Mouse (Mus musculus) hematopoietic stem cell, adult 5-6 weeks (primary cell): ENCODE measurements around the gene Hcar1. TPM values are rescaled to one million over a fixed set of nuclear protein-coding genes. Genes with fewer than 3 reads are reported as not detected.

Source experiments
- ATAC-seq, 2 experiments: fragments of 125-278 bp in 1 of 2; replicated peaks in 1 of 2; 2 replicates each; pipeline ENCODE4 v1.8.0; 2016 to 2017; ENCODE audit warnings: inconsistent platforms in 2 of 2, mild to moderate bottlenecking in 2 of 2, moderate number of reproducible peaks in 2 of 2, low read depth in 1 of 2, moderate TSS enrichment in 1 of 2; ENCODE audit not compliant: low FRiP score in 2 of 2, poor library complexity in 2 of 2, severe bottlenecking in 2 of 2, insufficient read depth in 1 of 2, low TSS enrichment in 1 of 2
- total RNA-seq: library from RNA; stranded (forward); fragments of 172-1452, 232-1000 nt; gene quantifications from 2 replicates; pipeline ENCODE4 v1.2.3, GENCODE M21; 2017

The Hcar1 gene
- not detected in 2 replicates for total RNA-seq

DNA sequence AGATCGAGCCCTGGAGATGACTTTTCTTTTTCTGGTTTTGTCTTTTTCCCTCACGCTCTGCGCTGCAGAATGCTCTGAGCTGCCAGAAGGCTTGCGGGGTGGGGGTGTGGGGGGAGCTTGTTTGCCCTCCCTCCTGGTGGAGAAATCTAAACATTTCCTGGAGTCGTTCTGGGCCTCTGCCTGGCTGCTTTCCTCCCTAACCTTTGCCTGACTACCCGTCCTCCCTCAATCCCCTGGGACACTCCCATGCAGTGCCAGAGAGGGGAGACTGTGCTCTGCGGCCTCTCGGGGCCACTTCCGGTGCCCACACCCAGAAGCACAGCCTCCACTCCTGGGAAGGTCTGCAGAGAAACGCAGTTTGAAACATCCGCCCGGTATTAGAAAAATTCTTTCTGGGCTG lies at the start of gene Hcar1:
TSS of gene Hcar1 (minus strand) at position 93 of the 400 bp plus-strand sequence.
- ATAC-seq: no peak

DNA sequence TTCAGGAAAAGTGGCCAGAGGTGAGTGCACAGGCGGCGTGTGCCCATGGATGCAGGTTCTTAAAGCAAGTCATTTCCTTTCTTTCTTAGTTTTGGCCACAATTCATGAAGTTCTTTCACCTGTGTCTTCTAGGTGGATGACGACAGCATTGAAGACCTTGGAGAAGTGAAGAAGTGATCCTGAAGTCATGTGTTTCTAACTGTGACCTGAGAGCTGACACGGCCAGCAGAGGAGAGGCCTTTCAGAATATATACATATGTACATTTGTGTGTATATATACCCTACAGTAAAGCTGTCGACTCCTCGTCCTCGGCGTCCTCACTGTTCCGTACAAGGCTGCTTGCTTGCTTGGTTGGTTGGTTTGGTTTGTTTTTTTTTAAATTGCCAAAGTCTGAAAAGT lies 47.3 kb upstream of the Hcar1 start, which contains the start of gene Gm43518:
TSS of gene Gm43518 (plus strand) at position 301 of the 400 bp plus-strand sequence.
- no peak for ATAC-seq

DNA sequence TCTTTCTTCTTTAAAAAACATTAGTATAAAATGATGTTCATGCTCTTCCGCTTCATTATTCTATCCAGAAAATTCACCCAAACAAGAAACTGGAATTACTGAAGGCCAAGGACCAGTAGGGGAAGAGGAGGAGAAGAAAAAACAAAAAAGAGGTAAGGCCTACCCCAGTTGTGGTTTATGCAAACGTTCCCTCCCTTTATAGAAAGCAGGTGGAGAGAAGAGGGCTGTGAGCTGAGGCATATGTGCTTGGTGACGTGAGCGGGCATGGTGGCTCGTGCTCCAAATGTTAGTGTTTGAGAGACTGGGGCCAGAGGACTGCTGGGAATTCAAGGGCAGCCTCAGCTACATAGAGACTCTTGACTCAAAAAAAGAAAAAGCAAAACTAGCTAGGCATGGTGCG lies 42.3 kb upstream of the Hcar1 start:
- ATAC-seq: no peak

DNA sequence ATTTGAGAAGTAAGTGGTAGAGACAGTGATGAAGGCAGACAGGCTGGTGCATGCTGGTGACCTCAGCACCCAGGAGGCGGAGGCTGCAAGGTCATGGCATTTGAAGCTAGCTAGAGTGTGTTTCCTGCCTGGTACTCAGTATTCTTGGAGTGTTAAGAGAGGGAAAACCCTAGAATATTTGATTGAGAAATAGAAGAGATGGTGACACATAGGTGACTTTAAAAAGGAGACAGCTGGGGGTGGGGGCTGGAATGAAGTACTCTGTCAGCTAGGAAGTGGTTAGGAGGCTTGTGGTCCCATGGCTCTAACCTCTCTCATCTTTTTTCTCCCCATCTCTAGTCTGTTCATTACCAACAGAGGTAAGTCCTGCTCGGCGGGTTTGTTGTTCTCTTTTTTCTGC lies 35.0 kb upstream of the Hcar1 start:
- ATAC-seq: peak; percentile 39 to 46; a peak in 2 of 4 replicates

DNA sequence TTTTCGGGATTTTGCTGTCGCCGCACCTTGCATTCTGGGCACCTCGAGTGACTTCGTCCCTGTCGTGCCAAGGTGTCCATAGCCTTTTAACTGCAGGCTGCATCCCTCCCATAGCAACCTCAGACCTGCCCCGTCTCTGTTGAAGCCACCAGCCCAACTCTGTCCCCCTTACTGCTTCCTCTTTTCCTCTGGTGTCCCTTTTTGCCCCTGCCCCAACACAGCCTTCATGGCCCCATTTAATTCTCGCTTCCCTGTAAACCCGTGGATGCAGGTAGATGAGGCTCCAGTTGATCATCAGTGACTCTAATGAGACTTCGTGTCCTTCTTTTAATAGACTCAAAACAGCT lies 27.8 kb upstream of the Hcar1 start:
- peak in 1 of 2 experiments; percentile 16; a peak in 1 of 4 replicates for ATAC-seq

DNA sequence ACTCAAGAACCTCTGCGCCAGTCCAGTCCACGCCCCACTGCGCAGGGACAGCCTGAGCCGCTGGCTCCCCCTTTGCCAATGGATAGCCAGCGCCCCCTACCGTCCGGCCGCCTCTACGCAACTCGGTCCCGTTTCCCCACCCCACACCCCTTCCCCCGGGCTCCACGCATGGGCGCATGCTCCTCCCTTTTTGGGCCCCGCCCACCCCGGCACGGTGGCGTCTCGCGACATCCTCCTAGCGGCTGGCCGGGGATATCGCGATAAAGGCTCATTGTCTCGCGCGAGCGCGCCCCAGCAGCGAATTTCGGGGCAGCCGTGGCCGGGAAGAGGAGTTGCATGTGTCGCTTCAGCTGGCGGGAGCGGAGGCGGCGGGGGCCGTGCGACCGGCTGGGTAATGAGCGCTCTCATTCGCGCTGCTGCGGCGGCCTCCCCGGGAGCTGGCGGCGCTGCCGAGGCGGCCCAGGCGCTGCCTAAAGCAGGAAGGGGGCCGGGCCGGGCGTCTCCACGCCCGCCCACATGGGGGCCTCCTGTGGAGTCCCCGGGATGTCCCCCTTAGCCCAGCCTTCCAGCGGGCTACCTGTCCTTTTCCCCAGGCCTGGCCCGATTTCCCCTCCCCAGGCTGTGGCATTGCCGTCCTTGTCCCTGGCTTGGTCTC lies 27.3 kb upstream of the Hcar1 start, which contains the start of gene Denr:
TSS of gene Denr (plus strand) at position 200 of the 655 bp plus-strand sequence.
- ATAC-seq: peak; percentile 90 to 98

DNA sequence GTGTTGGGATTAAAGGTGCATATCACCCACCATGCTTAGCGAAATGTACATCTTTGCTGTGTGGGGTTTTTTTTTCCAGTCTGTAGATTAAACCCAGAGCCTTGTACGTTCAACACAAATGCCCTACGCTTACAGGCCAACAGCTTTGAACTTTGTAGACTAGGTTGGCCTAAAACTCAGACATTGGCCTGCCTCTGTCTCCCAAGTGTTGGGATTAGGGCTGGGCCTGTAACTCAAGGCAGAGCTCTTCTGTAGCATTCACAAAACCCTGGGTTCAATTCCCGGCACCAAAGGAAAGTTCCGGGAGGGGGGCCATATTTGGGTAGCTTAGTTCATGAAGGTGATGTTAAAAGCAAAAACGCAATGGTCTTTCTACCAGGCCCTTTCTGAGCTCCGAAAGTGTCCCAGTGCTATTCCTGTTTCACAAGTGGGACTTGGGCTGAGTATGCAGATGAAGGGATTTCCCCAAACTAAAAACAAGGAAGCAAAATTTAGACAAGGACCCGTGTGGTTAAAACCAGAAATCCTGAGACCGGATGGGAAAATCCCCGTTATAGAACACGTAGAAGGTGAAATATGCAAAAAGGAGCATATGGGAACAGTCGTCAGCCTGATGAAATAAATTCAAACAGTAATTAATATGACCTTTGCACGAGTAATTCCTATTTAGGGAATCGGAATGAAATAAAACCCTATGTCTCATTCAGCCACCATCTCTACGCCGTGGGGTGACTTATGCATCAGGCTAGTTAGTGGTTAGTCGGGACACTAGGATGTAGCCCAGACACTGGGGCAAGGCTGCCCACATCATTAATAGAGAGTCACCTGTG lies 26.5 kb upstream of the Hcar1 start:
- ATAC-seq: no peak

DNA sequence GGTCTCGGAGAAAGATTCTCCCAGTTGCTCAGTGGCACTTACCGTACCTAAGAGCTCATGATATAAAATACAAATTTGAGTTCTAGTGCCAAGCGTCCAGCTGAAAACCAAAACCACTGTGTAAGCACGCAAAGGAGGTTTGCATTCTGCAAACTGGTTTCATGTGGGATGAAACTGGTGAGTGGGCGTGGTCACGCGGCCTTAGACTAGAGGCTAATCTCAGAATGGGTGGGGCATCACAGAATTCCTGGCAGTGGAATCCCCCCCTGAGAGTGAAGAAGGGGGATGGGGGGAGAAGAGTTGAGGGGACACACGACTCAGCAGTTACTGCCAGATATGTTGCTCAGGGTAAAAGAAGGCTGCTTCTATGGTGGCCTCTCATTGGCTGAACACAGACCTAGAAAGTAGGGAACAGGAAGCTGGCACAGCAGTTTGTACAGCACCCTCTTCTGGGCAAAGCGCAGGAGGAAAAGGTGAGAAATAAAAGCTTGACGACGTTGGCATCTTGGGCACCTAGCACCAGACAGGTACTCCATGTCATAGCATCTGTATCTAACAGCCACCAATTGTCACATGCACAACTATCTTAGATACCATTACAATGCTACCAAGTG lies 24.3 kb upstream of the Hcar1 start:
- no peak for ATAC-seq

DNA sequence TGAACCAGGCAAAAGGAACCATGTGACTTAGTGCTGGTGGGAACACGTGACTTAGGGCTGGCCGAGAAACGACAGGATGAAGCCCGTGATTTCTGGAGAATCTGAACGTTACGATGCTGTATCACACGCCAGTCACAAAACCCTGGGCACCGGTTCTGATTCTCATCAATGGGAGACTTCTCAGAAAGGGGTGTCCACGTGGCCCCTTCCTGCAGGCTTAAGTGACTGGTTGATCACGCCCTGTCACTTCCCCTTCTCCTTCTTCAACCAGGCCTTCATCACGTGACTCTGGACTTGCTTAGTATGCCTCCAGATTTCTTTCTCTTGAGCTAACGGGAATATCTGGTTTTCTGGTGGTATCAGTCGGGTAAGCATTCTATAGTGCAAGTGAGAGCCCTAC lies 17.5 kb upstream of the Hcar1 start:
- ATAC-seq: peak; percentile 51 to 68

DNA sequence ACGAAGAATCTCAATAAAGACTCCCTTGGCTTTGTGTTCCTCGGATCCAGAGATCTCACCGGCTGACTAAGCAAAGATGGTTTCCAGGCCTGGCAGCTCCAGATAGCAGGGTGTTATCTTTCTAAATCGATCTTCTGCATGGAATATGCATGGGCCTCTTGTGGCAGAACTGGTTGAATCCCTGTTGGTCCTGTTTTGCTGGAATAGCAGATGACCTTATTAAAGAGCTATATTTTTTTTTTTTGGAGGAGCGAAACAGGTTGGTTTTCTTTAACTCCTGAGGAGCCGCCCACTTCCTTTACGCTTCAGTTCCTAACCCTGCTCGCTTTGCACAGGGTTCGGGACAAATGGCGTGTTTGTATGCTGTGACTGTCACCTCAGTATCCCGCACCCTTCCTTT lies 16.6 kb upstream of the Hcar1 start:
- no peak for ATAC-seq

DNA sequence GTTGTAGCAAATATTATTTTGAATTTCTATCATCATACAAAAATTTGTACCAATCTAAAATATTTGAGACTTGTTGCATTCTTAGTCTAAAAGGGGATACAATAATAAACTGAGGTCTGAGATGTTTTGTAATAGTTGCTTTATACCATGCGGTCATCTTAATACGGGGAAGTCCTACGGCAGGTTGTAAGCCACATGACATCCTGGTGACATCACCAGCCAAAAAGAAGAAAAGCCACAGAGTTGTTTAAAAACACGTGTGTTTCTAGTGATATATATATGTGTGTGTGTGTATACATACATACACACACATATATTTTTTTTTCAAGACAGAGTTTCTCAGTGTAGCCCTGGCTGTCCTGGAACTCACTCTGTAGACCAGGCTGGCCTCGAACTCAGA lies 13.7 kb upstream of the Hcar1 start:
- no peak; a peak in 1 of 4 replicates for ATAC-seq

DNA sequence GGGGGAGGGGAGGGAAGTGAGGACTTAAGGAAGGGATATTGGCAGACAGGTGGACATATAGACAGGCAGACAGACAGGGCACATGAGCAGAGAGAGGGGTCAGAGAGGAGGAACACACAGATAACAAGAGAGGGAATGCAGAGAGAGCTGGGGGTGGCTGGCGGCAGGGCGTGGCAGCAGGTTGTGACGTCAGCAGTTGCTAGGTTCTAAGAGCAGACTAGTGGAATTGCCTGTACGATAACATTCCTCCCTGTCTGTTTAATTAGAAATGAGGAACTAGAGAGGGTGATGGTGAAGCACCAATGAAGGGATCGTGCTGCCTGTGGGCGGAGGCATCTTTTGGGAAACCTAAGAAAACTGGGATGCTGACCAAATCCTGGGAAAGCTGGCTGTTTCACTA lies 11.8 kb upstream of the Hcar1 start:
- peak; percentile 90 to 91 for ATAC-seq

DNA sequence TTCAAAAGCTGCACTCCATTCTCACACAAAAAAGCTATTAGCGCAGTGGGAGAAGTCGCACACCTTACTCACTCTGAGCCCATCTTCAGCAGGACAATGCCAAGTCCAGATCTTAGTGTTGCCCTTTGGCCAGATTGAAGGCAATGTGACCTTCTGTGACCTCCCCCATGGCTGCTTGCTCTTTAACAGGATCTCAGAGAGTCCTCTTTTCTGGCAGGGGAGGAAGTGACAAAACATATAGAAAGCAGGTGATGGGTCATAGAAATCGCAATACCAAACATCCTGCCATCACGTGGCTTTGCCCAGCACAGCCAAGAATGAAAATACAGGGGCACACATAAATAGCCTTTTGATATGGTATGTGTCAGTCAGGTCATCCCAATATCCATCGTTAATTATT lies 11.2 kb upstream of the Hcar1 start:
- ATAC-seq: no peak

DNA sequence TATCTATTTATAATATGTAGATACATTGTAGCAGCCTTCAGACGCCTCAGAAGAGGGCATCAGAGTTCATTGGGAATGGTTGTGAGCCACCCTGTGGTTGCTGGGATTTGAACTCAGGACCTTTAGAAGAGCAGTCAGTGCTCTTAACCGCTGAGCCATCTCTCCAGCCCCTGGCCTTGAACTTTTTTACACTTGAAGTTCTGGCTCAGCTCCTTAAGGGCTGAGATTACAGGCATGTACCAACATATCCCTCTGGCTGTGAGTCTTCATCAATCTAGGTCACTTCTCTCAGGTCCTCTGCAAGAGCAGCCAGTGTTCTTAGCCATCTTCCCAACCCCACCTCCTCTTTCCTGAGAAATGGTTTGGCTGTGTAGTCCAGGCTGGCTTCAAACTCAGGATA lies 10.5 kb upstream of the Hcar1 start:
- ATAC-seq: no peak

DNA sequence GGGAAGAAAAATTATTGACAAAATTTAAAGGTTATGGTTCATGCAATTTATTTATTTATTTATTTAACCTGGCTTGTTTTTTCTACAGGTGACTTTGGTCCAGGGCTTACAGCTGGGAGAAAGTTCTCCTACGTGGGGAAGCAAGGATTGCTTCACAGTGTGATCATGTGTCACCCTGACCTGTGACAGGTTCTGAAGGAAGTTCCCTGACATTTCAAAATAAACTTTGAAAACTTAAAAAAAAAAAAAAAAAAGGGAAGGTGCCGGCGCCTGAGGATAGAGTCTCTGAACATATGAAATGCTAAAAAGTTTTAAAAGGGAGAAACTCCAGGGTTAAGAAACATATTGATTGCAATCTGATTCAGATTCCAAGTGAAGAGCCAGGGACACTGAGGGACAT lies 6.5 kb upstream of the Hcar1 start:
- peak in 1 of 2 experiments; percentile 38; a peak in 2 of 4 replicates for ATAC-seq

DNA sequence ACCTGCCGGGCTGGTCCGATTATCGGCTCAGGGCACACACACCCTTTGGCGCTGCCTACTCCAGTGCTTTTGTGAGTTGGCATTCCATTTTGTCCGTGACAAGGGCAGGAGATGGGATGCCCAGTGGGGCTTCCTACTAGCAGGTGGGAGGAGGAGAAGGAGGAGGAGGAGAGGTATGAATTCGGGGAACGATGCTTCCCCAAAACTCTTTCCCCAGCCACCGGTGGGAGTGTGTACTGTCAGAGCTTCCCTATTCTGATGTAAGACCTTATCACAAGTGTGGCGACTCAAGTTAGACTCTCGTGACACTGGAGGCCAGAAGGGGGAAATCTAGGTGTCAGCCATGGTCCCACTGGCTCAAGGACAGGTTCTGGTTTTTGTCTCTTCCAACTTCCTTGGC lies 4.5 kb upstream of the Hcar1 start:
- peak; percentile 27 to 55; a peak in 1 of 4 replicates for ATAC-seq

DNA sequence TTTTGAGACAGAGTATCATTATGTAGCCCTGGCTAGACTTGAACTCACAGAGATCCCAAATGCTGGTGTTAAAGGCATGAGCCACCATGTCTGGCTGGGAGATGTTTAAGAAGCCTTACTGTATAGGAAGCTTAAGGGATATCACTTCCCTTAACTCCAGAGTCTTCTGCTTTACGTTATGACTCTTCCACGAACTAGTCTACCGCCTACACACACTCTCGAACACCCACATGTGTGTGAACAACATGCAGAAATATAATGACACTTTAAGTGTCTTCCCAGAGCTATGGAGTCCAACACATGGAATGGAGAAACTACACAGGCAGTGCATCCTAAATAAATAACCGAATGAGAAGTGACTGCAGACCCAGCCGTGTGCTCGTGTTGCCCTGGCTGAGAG lies 4.1 kb upstream of the Hcar1 start:
- no peak for ATAC-seq

DNA sequence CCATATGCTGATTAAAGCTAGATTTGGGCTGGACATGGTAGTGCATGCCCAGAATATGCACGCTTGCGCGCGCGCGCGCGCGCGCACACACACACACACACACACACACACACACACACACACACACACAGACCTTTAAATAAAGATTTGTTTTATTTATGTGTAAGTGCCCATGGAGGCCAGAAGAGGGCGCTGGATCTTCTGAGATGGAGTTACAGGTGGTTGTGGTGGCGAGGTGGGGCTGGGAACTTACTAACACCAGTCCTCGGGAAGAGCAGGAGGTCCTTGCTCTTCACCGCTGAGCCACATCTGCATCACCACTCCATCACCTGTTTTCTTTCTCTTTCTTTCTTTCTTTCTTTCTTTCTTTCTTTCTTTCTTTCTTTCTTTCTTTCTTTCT lies 958 bp upstream of the Hcar1 start:
- ATAC-seq: no peak
